Mouse (Mus musculus) frontal cortex, adult 2 months (tissue): ENCODE results near the gene Dnah1. TPM values are rescaled to one million over a fixed set of nuclear protein-coding genes. Genes with fewer than 3 reads are reported as not detected.

ENCODE experiments used
- polyA plus RNA-seq: library from polyadenylated mRNA; depleted of rRNA; stranded (reverse); fragments of >200 nt; gene quantifications from 2 replicates; pipeline ENCODE4 v1.2.3, GENCODE M21; 2012; rRNA removed

Gene Dnah1
- polyA plus RNA-seq, 1 experiment: 6.1 TPM

Other genes starting within 250 kb of the Dnah1 start
- gene Smim4, start 194.9 kb downstream of the Dnah1 start, polyA plus RNA-seq: 25.7 and 29.9 TPM in 2 replicates
- 20.2 and 21.4 TPM in 2 replicates for gene Nt5dc2, start 192.8 kb downstream of the Dnah1 start, polyA plus RNA-seq
- gene Stab1, start 155.3 kb downstream of the Dnah1 start, polyA plus RNA-seq: 15.5 and 19.1 TPM in 2 replicates
- 51.3 and 55.5 TPM in 2 replicates for gene Tnnc1, start 115.6 kb downstream of the Dnah1 start, polyA plus RNA-seq
- gene Nisch, start 107.0 kb downstream of the Dnah1 start, polyA plus RNA-seq: 343 and 370 TPM in 2 replicates
- 3.5 and 3.9 TPM in 2 replicates for gene Sema3g, start 106.0 kb downstream of the Dnah1 start, polyA plus RNA-seq
- gene Phf7, start 72.6 kb downstream of the Dnah1 start, polyA plus RNA-seq: 4.5 and 5.9 TPM in 2 replicates
- 131 and 145 TPM in 2 replicates for gene Bap1, start 72.4 kb downstream of the Dnah1 start, polyA plus RNA-seq
- 32.1 and 33.7 TPM in 2 replicates for gene Capn7, start 12.7 kb upstream of the Dnah1 start, polyA plus RNA-seq
- gene Sh3bp5, start 112.2 kb upstream of the Dnah1 start, polyA plus RNA-seq: 38.4 and 44.0 TPM in 2 replicates
- gene Eaf1, start 170.5 kb upstream of the Dnah1 start, polyA plus RNA-seq: 12.6 and 13.7 TPM in 2 replicates
- 19.6 and 20.3 TPM in 2 replicates for gene Mettl6, start 171.1 kb upstream of the Dnah1 start, polyA plus RNA-seq